Mouse (Mus musculus): Measurements from ENCODE around the gene C1ql4.
"Not testable (repeated sequence)": the region's sequence is repeated elsewhere in the genome, so short reads cannot be mapped to it uniquely, and the experiment has no call there.

Gene C1ql4

GRCm38 (mm10) chr15:99098493-99098861 lies 10.9 kb upstream of the C1ql4 start:
- DNase-seq (ENCODE audit: low spot score in 2 of 2), result no peak

DNA sequence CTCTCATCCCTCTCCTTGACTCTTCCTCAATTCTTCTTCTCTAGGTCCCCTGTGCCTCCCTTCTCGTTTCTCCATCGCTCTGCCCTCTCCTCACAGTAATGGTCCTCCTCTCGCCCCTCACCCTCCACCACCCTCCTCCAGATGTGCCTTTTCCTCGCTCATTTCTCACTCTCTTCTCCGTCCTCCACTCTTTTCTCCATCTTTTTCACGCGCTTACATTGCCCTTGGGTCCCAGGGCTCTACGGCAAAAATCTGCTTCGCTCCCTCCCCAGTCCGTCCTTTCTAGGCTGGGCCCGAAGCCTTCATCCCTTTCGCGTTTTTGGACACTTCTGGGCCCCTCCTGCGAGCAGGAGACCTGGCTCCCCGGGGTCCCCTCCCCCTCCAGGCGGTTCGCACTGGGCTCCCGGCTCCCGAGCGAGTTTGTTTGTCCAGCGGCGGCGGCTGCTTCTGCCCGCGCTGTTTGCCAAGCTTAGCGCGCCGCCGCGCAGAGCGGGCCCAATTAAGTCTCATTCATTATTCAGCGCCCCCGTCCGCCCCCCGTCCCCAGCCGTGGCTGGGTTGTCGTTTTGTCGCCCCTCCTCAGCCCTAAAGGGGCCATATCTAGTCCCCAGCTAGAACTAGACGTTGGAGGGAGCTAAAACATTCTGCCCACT lies 10.3 kb upstream of the C1ql4 start:
- no peak for DNase-seq (ENCODE audit: low spot score in 2 of 2)

- no peak for DNase-seq (ENCODE audit: low spot score in 2 of 2)
Measured at GRCm38 (mm10) chr15:99096831-99097500, 9.3 kb upstream of the C1ql4 start.

DNA sequence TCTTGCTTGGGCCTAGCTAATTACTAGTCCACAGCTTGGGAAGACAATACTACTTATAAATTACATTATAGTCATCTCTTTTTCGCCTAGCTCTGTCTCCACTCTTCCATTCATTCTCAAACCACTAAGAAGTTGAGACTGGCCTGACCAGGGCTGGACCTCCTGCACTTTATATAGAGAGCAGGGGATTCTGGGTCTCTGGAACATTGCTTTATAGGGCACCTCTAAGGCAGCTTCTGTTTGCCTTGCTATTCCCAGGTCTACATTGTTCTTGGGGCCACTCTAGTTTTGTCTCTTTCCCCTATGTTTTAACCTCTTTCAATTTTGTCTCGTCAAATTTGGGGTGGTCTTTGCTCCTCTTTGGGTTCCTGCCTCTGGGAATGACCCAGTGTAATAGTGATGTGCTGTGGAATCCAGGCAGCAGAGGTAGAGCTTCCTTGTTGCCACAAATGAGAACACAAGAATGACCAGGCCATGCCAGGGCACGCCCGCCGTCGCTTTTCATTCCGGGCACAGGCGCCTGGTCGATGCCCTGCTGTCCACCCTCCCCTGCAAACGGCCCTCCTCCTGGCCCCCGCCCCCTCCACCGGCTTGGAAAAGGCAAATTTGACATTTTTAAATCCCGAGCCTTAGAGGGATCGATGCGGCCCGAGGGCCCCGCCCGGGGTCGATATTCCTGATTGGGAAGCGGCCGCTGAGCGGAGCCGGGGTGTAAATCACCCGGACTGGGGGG lies 8.6 kb upstream of the C1ql4 start:
- no peak for DNase-seq (ENCODE audit: low spot score in 2 of 2)

GRCm38 (mm10) chr15:99095356-99095755 lies 7.7 kb upstream of the C1ql4 start:
- no peak for DNase-seq (ENCODE audit: low spot score in 2 of 2)

GRCm38 (mm10) chr15:99094631-99095270 lies 7.1 kb upstream of the C1ql4 start:
- no peak for DNase-seq (ENCODE audit: low spot score in 2 of 2)

DNA sequence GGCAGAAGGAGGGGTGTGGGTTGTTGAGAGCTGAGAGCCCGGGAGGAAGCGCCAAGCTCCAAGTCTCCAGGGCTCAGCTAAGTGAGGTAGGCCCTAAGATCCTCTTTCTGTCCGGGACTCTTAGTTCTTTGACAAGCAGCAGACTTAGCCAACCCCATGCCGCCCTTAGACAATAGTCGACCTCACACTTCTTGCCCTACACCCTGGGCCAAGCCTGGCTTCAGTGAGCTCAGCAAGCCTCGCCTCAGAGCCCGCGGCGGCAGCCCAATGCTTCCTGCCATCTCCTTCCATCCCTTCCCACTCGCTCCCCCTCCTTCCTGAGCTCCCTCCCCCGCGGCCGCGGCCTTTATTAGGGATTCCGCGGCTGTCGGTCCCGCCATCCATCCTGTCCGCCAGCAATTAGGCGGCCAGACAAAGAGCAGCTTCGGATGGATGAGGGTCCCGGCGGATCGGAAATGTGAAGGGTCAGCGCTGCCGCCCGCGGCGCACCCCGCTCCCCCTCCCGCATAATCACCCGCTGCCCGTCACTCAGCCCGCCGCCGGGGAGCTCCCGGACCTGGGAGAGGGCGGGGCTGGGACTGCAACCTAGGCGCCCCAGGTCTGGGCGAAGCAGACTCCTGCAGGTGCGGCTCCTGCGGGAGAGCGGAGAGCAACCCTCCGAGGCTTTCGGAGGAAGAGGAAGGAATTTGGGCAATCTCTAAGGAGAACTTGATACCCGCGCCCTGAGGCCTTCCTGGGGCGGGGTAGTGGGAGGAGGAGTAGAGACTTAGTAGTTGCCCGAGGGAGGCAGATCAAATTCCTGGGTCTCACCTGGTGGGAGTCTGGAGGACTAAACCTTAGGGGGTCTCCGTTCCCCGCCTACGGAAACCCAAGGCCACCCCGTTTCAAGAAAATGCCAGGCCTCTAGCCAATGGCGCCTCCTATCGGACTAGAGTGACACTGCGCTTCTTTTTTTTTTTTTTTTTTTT lies 6.0 kb upstream of the C1ql4 start:
- DNase-seq (ENCODE audit: low spot score in 2 of 2), result no peak

DNA sequence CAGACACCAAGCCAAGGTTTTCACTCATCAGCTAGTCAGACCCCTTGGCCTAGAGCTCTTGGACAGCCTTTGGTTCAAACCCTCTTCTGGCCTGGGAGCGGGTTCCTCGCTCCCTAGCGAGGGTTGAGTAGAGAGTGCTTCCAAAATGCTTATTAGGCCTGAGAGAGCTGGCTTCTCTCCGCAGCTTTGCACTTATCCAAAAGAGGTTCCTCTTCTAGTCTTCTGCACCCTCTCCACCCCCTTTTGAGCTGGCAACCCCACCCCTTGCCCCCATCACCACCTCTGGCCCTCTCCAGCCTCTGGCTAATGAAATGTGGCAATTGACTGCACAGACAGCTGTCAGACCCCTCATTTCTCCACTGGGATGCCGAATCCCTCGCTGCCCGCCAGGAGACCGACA lies 5.3 kb upstream of the C1ql4 start, which contains the start of gene Dnajc22:
TSS of gene Dnajc22 (plus strand) at position 301 of the 400 bp plus-strand sequence.
- no peak for DNase-seq (ENCODE audit: low spot score in 2 of 2)

DNA sequence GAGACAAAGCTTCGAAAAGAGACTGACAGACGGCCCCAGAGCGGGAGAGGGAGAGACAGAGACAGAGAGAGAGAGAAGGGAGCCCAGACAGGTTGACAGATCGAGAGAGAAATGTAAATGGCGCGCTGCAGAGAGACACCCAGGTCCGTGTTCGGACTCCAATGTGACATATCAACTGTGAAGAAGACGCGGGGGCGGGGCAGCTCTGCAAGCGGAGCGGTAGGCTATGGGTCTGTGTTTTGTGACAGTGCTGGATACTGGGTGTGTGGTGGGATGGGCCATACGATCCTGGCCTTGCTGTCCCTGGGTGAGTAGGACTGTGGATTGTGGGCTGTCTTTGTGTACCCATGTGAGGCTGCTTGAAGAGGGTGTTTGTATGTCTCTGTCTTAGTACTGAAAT lies 1.5 kb upstream of the C1ql4 start:
- DNase-seq (ENCODE audit: low spot score in 2 of 2), result no peak

GRCm38 (mm10) chr15:99088292-99088691 lies 675 bp upstream of the C1ql4 start:
- DNase-seq (ENCODE audit: low spot score in 2 of 2), result peak; percentile 46 to 72

GRCm38 (mm10) chr15:99085997-99086396 lies 1.6 kb downstream of the C1ql4 start:
- DNase-seq (ENCODE audit: low spot score in 2 of 2), result no peak

DNA sequence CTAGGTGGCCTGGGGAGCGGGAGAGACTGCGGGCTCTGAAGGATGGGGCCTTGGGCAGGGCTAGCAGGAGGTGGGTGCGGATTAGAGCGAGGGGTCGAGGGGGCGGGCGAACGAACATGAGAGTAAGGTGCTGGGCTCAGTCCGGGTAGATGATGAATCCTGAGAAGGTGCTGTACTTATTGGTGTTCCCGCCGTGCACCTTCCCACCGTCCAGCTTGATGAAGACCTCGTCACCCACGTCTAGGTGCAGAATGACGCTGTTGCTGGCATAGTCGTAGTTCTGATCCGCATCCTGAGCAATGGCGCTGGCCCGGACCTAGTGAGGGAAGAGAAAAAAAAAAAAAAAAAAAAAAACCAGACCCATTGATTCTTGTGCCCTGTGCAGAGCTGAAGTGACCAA lies 3.0 kb downstream of the C1ql4 start:
- DNase-seq (ENCODE audit: low spot score in 2 of 2), result no peak

DNA sequence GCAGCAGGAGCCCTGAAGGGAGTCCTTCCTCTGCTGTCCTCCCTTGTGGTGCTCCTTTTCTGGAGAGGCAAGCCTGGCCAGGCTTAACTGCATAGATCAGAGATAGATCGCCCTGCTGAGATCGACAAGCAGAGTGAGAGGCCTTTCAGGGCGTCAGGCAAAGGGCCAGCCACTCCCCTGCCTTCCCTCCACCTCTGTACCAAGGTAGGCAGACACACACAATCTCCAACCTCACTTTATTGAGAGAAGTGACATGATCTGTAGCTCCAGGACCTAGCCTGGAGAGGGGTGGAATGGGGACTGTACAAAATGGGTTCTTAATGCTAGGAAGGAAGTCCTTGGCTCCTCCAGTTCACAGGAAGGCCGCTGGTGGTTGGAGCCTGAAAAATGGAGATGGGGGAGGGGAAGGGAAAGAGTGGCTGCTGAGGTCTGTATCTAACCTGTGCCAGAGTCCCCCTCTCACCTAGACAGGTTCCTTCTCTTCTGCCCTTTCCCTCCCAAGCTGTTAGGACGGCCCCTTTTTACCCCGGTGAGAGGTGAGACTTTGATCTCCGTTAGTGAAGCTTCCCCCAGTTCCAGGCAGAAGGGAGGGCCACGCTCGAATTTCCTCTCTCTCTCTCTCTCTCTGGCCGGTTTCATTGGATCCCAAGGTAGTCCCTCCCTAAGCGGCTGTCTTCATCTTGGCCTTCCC lies 3.6 kb downstream of the C1ql4 start:
- DNase-seq (ENCODE audit: low spot score in 2 of 2), result no peak

- DNase-seq (ENCODE audit: low spot score in 2 of 2), result peak in 1 of 2 experiments; percentile 33
Measured at GRCm38 (mm10) chr15:99083258-99083657, 4.4 kb downstream of the C1ql4 start.

DNA sequence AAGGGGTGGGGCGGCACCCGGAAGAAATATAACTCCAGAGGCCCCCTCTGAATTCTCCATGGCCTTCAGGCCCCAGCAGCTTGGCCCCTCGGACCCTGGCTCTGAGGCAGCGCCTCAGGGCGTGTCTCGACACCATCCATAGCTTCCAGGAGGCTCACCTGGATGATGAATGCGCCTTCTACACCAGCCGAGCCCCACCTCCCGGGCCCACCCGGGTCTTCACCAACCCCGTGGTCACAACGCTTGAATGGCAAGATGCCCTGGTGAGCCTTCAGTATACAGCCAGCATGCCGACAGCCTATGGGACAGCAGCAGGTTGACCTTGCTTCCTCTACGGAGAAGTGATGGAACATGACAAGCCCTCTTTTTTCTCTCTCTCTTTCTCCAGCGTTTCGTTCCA lies 4.8 kb downstream of the C1ql4 start:
- DNase-seq (ENCODE audit: low spot score in 2 of 2), result no peak

DNA sequence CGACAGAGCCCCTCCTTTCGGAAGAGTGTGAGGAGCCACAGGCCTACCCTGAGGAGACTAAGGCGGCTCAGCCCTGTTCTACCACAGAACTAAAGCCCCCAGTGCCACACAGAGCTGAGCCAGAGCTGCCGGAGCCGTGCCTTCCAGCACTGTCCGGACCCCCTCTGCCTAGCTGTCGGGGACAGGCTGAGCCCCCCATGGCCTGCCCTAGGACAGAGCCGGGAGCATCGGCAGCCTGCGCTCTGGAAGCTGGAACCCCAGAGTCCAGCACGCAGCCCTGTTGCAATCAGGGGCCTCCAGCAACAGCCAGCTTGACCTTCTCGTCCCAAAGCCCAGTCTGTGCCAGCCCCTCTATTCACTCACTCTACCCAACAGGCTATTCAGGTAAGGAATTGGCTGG lies 5.3 kb downstream of the C1ql4 start:
- no peak for DNase-seq (ENCODE audit: low spot score in 2 of 2)

DNA sequence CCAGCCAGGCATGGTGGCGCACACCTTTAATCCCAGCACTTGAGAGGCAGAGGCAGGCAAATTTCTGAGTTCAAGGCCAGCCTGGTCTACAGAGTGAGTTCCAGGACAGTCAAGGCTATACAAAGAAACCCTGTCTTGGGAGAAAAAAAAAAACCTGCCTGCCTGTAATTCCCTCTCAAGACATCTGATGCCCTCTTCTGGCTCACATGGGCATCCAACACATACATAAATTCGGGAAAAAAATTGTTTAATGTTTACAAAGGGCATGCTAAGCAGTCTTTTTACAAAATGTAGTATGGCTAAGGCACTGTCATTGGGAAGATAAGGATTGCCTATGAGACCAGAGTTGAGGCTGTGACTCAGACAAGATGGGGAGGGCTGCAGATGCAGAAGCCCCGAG lies 7.8 kb downstream of the C1ql4 start:
- DNase-seq (ENCODE audit: low spot score in 2 of 2), result no peak

GRCm38 (mm10) chr15:99078181-99078910 lies 9.3 kb downstream of the C1ql4 start:
- no peak for DNase-seq (ENCODE audit: low spot score in 2 of 2)

- not testable (repeated sequence) for DNase-seq (ENCODE audit: low spot score in 2 of 2)
Measured at GRCm38 (mm10) chr15:99076011-99076410, 11.6 kb downstream of the C1ql4 start.

Data from spleen, postnatal 14 days (tissue).